Mouse (Mus musculus): ENCODE data around the gene Ephx3.

Gene Ephx3

GRCm38 (mm10) chr17:32173166-32173565 lies 16.2 kb downstream of the Ephx3 start:
- no peak for DNase-seq (ENCODE audit: low read depth)

- no peak for DNase-seq (ENCODE audit: low read depth)
Measured at GRCm38 (mm10) chr17:32172485-32172884, 16.9 kb downstream of the Ephx3 start.

- no peak for DNase-seq (ENCODE audit: low read depth)
Measured at GRCm38 (mm10) chr17:32169518-32170225, 19.7 kb downstream of the Ephx3 start.

GRCm38 (mm10) chr17:32166687-32167086 lies 22.7 kb downstream of the Ephx3 start, which contains the start of gene Notch3:
TSS of gene Notch3 (minus strand) at chr17:32166852.
- no peak for DNase-seq (ENCODE audit: low read depth)

GRCm38 (mm10) chr17:32165803-32166595 lies 23.4 kb downstream of the Ephx3 start:
- DNase-seq (ENCODE audit: low read depth) = no peak

- no peak for DNase-seq (ENCODE audit: low read depth)
Measured at GRCm38 (mm10) chr17:32165266-32165802, 24.0 kb downstream of the Ephx3 start.

- DNase-seq (ENCODE audit: low read depth) = no peak
Measured at GRCm38 (mm10) chr17:32164780-32165179, 24.6 kb downstream of the Ephx3 start.

GRCm38 (mm10) chr17:32163910-32164650 lies 25.3 kb downstream of the Ephx3 start:
- no peak for DNase-seq (ENCODE audit: low read depth)

GRCm38 (mm10) chr17:32162112-32162850 lies 27.1 kb downstream of the Ephx3 start:
- DNase-seq (ENCODE audit: low read depth) = no peak

GRCm38 (mm10) chr17:32160882-32161281 lies 28.5 kb downstream of the Ephx3 start:
- DNase-seq (ENCODE audit: low read depth) = no peak

- no peak for DNase-seq (ENCODE audit: low read depth)
Measured at GRCm38 (mm10) chr17:32158841-32159240, 30.5 kb downstream of the Ephx3 start.

- no peak for DNase-seq (ENCODE audit: low read depth)
Measured at GRCm38 (mm10) chr17:32146718-32147117, 42.6 kb downstream of the Ephx3 start.

GRCm38 (mm10) chr17:32142907-32143854 lies 46.2 kb downstream of the Ephx3 start:
- DNase-seq (ENCODE audit: low read depth) = no peak

GRCm38 (mm10) chr17:32142234-32142633 lies 47.1 kb downstream of the Ephx3 start:
- DNase-seq (ENCODE audit: low read depth) = no peak
